Mouse (Mus musculus): ENCODE measurements around the gene Pctp. TPM values are rescaled to one million over a fixed set of nuclear protein-coding genes. Genes with fewer than 3 reads are reported as not detected.

Pctp gene
- 1.1 and 1.8 TPM in 2 replicates for polyA plus RNA-seq (2012; ENCODE audit: low replicate concordance)

GRCm38 (mm10) chr11:90002231-90002986 lies at the start of gene Pctp:
Gene Pctp (minus strand): TSS chr11:90002894.

DNA sequence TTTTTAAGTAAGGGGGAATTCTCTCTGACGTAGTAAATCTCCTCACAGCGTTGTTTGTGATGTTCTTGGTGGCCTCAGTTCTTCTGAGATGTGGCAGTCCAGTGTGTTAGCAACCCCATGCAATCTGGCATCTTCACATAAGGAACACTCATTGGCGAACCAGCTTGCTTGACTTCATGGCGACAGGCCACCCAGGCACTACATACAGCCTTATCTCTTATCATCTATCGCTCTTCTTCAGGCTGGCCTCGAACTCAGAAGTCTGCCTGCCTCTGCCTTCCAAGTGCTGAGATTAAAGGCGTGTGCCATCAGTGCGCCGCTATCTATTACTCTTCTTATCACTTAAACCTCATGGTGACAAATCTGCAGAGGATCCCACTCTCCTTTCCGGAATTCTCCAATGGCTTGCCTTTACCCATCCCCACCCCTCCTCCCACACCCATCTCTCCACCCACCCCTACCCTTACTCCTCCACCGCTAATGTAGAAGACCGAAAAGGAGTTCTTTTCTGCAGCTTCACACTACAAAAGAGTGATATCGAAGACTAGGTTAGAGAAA lies 27.2 kb upstream of the Pctp start, which contains the start of gene Tmem100:
TSS of gene Tmem100 (plus strand) at position 508 of the 558 bp plus-strand sequence.

Other genes with a start within 250 kb of the Pctp start
- gene Ankfn1, start 225.2 kb downstream of the Pctp start, polyA plus RNA-seq (2012; ENCODE audit: low replicate concordance) = not detected in 2 replicates
- not detected in 2 replicates for gene Tmem100, start 27.5 kb upstream of the Pctp start, polyA plus RNA-seq (2012; ENCODE audit: low replicate concordance)
- gene Gm45716, start 184.8 kb upstream of the Pctp start, polyA plus RNA-seq (2012; ENCODE audit: low replicate concordance) = 1.4 and 3.2 TPM in 2 replicates
- 8.6 and 28.3 TPM in 2 replicates for gene Mmd, start 246.6 kb upstream of the Pctp start, polyA plus RNA-seq (2012; ENCODE audit: low replicate concordance)

All from hematopoietic multipotent progenitor cell, adult 10-12 weeks (in vitro differentiated cells).